Comparison of ENCODE assay signal across 1 mouse cellular context in genomic region chr14:38616969-38617368, GRCm38 (mm10).
TF ChIP-seq lines count a peak whose summit lies in the region.

No protein-coding gene starts in this region.

TF ChIP-seq in MEL, 35 proteins besides CTCF, POLR2A, EP300 and RAD21 (continued from another document):
- TF ChIP-seq JUND (IDR thresholded peaks at IDR 0.05; ENCODE audit: low read depth, low read length) (0 out of 2 replicates have a peak, but pooled peaks have one; percentile 10), POLR2AphosphoS2 (IDR thresholded peaks at IDR 0.05; ENCODE audit: low read length) (no peak), HCFC1 (IDR thresholded peaks at IDR 0.05; ENCODE audit: low read depth, low read length) (no peak; the same call in 1 of the 2 replicates), ELF1 (IDR thresholded peaks at IDR 0.05; ENCODE audit: low read depth, low read length) (no peak; the same call in 1 of the 2 replicates), ZMIZ1 (IDR thresholded peaks at IDR 0.05; ENCODE audit: low read depth, low read length) (peak; percentile 32; the same call in 1 of the 2 replicates)
